Mouse (Mus musculus): ENCODE data around the gene D030056L22Rik. TPM values are rescaled to one million over a fixed set of nuclear protein-coding genes. Genes with fewer than 3 reads are reported as not detected.
A peak's percentile ranks its signal among the peaks of the same experiment; 100 is the strongest.
"Not testable (repeated sequence)": the region's sequence is repeated elsewhere in the genome, so short reads cannot be mapped to it uniquely, and the experiment has no call there.

The D030056L22Rik gene
- polyA plus RNA-seq, 1 experiment from 2014 or later: 50.8 TPM

- no peak overlapping the region for H3K4me2 ChIP-seq
- peak; percentile 66 for ATAC-seq
Observed at GRCm38 (mm10) chr19:18695116-18695515, 17.9 kb upstream of the D030056L22Rik start.

GRCm38 (mm10) chr19:18695552-18695951 lies 17.4 kb upstream of the D030056L22Rik start:
- peak; percentile 86 for ATAC-seq

More at GRCm38 (mm10) chr19:18695116-18695515, 17.9 kb upstream of the D030056L22Rik start:
- Histone ChIP-seq H3K9me3 (replicated peaks) (no peaks in the 10 kb centered on the region), H3K36me3 (peaks cover 57% of the 10 kb centered on the region), H3K27ac (peak overlapping the region; percentile 85), H3K9ac (no peak overlapping the region; the same call in 1 of the 2 replicates), H3K4me1 (peaks cover 60% of the 10 kb centered on the region), H3K27me3 (replicated peaks) (no peaks in the 10 kb centered on the region), H3K4me3 (no peak overlapping the region)
- 79% methylated on average over 3 of the region's 3 CpGs for WGBS (ENCODE audit: insufficient replicate concordance)

GRCm38 (mm10) chr19:18708101-18708500 lies 4.9 kb upstream of the D030056L22Rik start:
- peaks cover 6% of the 10 kb centered on the region; the same call in 1 of the 2 replicates for H3K36me3 ChIP-seq
- ATAC-seq: no peak
- peaks cover 11% of the 10 kb centered on the region for H3K4me1 ChIP-seq
- no peak overlapping the region for H3K4me2 ChIP-seq
- H3K27me3 ChIP-seq (replicated peaks): no peaks in the 10 kb centered on the region
- H3K4me3 ChIP-seq: no peak overlapping the region
- H3K9me3 ChIP-seq (replicated peaks): no peaks in the 10 kb centered on the region
- no peak overlapping the region for H3K27ac ChIP-seq
- no peak overlapping the region for H3K9ac ChIP-seq

More at GRCm38 (mm10) chr19:18695552-18695951, 17.4 kb upstream of the D030056L22Rik start:
- H3K4me2 ChIP-seq: peak overlapping the region; percentile 47
- H3K9me3 ChIP-seq (replicated peaks): no peaks in the 10 kb centered on the region
- peaks cover 58% of the 10 kb centered on the region for H3K4me1 ChIP-seq
- peak overlapping the region; percentile 35 for H3K9ac ChIP-seq
- H3K36me3 ChIP-seq: peaks cover 60% of the 10 kb centered on the region
- H3K4me3 ChIP-seq: no peak overlapping the region
- H3K27me3 ChIP-seq (replicated peaks): no peaks in the 10 kb centered on the region
- H3K27ac ChIP-seq: peak overlapping the region; percentile 85
- WGBS (ENCODE audit: insufficient replicate concordance): 23% methylated on average over 1 of the region's 1 CpGs

- no peak overlapping the region for H3K9ac ChIP-seq
- whole genome bisulfite sequencing (ENCODE audit: insufficient replicate concordance): 81% methylated on average over 6 of the region's 6 CpGs
- no peak for ATAC-seq
- no peak overlapping the region for H3K4me3 ChIP-seq
- no peak overlapping the region for H3K27ac ChIP-seq
- H3K4me2 ChIP-seq: no peak overlapping the region
- peaks cover 21% of the 10 kb centered on the region for H3K36me3 ChIP-seq
- no peaks in the 10 kb centered on the region for H3K27me3 ChIP-seq (replicated peaks)
- no peaks in the 10 kb centered on the region for H3K9me3 ChIP-seq (replicated peaks)
- H3K4me1 ChIP-seq: peaks cover 31% of the 10 kb centered on the region
Observed at GRCm38 (mm10) chr19:18710903-18711302, 2.1 kb upstream of the D030056L22Rik start.

- peak overlapping the region; percentile 98 for H3K27ac ChIP-seq
- peak overlapping the region; percentile 98; the same call in 1 of the 2 replicates for H3K9ac ChIP-seq
- peak overlapping the region; percentile 77 for H3K4me2 ChIP-seq
- H3K9me3 ChIP-seq (replicated peaks): no peaks in the 10 kb centered on the region
- peaks cover 35% of the 10 kb centered on the region for H3K4me1 ChIP-seq
- no peak for ATAC-seq
- H3K27me3 ChIP-seq (replicated peaks): no peaks in the 10 kb centered on the region
- H3K36me3 ChIP-seq: peaks cover 20% of the 10 kb centered on the region
- WGBS (ENCODE audit: insufficient replicate concordance): 79% methylated on average over 9 of the region's 9 CpGs
- H3K4me3 ChIP-seq: peak overlapping the region; percentile 98; the same call in 1 of the 2 replicates
Observed at GRCm38 (mm10) chr19:18711589-18711988, 1.4 kb upstream of the D030056L22Rik start.

- Histone ChIP-seq H3K36me3 (peaks cover 22% of the 10 kb centered on the region), H3K4me2 (peak overlapping the region; percentile 77), H3K9ac (peak overlapping the region; percentile 98), H3K27ac (peak overlapping the region; percentile 98), H3K4me3 (peak overlapping the region; percentile 98), H3K27me3 (replicated peaks) (no peaks in the 10 kb centered on the region), H3K9me3 (replicated peaks) (no peaks in the 10 kb centered on the region), H3K4me1 (peaks cover 39% of the 10 kb centered on the region)
- WGBS (ENCODE audit: insufficient replicate concordance): 27% methylated on average over 16 of the region's 16 CpGs
- no peak for ATAC-seq
Observed at GRCm38 (mm10) chr19:18712153-18712865, 684 bp upstream of the D030056L22Rik start.

GRCm38 (mm10) chr19:18713357-18713756 lies 364 bp downstream of the D030056L22Rik start:
- Histone ChIP-seq H3K4me3 (peak overlapping the region; percentile 98), H3K9ac (peak overlapping the region; percentile 98), H3K36me3 (peaks cover 33% of the 10 kb centered on the region), H3K27ac (peak overlapping the region; percentile 98), H3K4me1 (peaks cover 39% of the 10 kb centered on the region), H3K4me2 (peak overlapping the region; percentile 77)
- under 1% methylated on average over 46 of the region's 46 CpGs for WGBS (ENCODE audit: insufficient replicate concordance)
- not testable (repeated sequence) for H3K9me3 ChIP-seq (replicated peaks); H3K27me3 ChIP-seq (replicated peaks)
- ATAC-seq: peak; percentile 56

- no peaks in the 10 kb centered on the region for H3K27me3 ChIP-seq (replicated peaks)
- H3K9me3 ChIP-seq (replicated peaks): no peaks in the 10 kb centered on the region
- peak overlapping the region; percentile 77 for H3K4me2 ChIP-seq
- H3K4me3 ChIP-seq: no peak overlapping the region; the same call in 1 of the 2 replicates
- H3K36me3 ChIP-seq: peaks cover 43% of the 10 kb centered on the region
- no peak for ATAC-seq
- no peak overlapping the region; the same call in 1 of the 2 replicates for H3K9ac ChIP-seq
- 18% methylated on average over 1 of the region's 1 CpGs for WGBS (ENCODE audit: insufficient replicate concordance)
- peaks cover 37% of the 10 kb centered on the region for H3K4me1 ChIP-seq
- no peak overlapping the region for H3K27ac ChIP-seq
Observed at GRCm38 (mm10) chr19:18716374-18716773, 3.4 kb downstream of the D030056L22Rik start.

- no peak for ATAC-seq
- no peak overlapping the region for H3K4me2 ChIP-seq
- H3K4me3 ChIP-seq: no peak overlapping the region
- no peak overlapping the region for H3K9ac ChIP-seq
- H3K4me1 ChIP-seq: peaks cover 14% of the 10 kb centered on the region
- H3K27me3 ChIP-seq (replicated peaks): no peaks in the 10 kb centered on the region
- H3K36me3 ChIP-seq: peaks cover 34% of the 10 kb centered on the region
- H3K27ac ChIP-seq: no peak overlapping the region
- WGBS (ENCODE audit: insufficient replicate concordance): 81% methylated on average over 3 of the region's 3 CpGs
- H3K9me3 ChIP-seq (replicated peaks): no peaks in the 10 kb centered on the region
Observed at GRCm38 (mm10) chr19:18720337-18720736, 7.3 kb downstream of the D030056L22Rik start.

GRCm38 (mm10) chr19:18725186-18725585 lies 12.2 kb downstream of the D030056L22Rik start:
- ATAC-seq: peak; percentile 77
- Histone ChIP-seq H3K27ac (no peak overlapping the region), H3K27me3 (replicated peaks) (no peaks in the 10 kb centered on the region), H3K4me2 (no peak overlapping the region), H3K4me1 (no peaks in the 10 kb centered on the region), H3K4me3 (no peak overlapping the region), H3K9me3 (replicated peaks) (no peaks in the 10 kb centered on the region), H3K36me3 (no peaks in the 10 kb centered on the region), H3K9ac (no peak overlapping the region)
- 52% methylated on average over 2 of the region's 2 CpGs for WGBS (ENCODE audit: insufficient replicate concordance)

GRCm38 (mm10) chr19:18730255-18730654 lies 17.3 kb downstream of the D030056L22Rik start:
- no peak for ATAC-seq
- no peak overlapping the region for H3K4me2 ChIP-seq
- H3K4me3 ChIP-seq: no peak overlapping the region
- no peaks in the 10 kb centered on the region for H3K9me3 ChIP-seq (replicated peaks)
- WGBS (ENCODE audit: insufficient replicate concordance): 42% methylated on average over 7 of the region's 7 CpGs
- no peaks in the 10 kb centered on the region for H3K36me3 ChIP-seq
- no peak overlapping the region for H3K27ac ChIP-seq
- H3K4me1 ChIP-seq: no peaks in the 10 kb centered on the region
- no peak overlapping the region for H3K9ac ChIP-seq
- H3K27me3 ChIP-seq (replicated peaks): no peaks in the 10 kb centered on the region

- Histone ChIP-seq H3K4me2 (no peak overlapping the region), H3K4me3 (no peak overlapping the region), H3K9me3 (replicated peaks) (no peaks in the 10 kb centered on the region), H3K36me3 (no peaks in the 10 kb centered on the region), H3K27ac (no peak overlapping the region), H3K9ac (no peak overlapping the region), H3K4me1 (no peaks in the 10 kb centered on the region), H3K27me3 (replicated peaks) (no peaks in the 10 kb centered on the region)
- 43% methylated on average over 7 of the region's 7 CpGs for WGBS (ENCODE audit: insufficient replicate concordance)
- ATAC-seq: no peak
Observed at GRCm38 (mm10) chr19:18731077-18731476, 18.1 kb downstream of the D030056L22Rik start.
